Mouse (Mus musculus) c-Kit-positive CD71-negative TER-119-negative erythroid progenitor cells, embryonic 14.5 days (primary cell): ENCODE data around the gene Sema4d.

Experiments used
- DNase-seq: peaks from one replicate; pipeline ENCODE4 v3.0.0-alpha.2; 2013; ENCODE audit warnings: low read depth

The Sema4d gene

GRCm38 (mm10) chr13:51814646-51815045, 21.1 kb upstream of the Sema4d start:
- DNase-seq, result no peak

- peak; percentile 85 for DNase-seq
Observed at GRCm38 (mm10) chr13:51813621-51814615, 20.4 kb upstream of the Sema4d start.

- no peak for DNase-seq
Observed at GRCm38 (mm10) chr13:51808141-51808540, 14.6 kb upstream of the Sema4d start.

- no peak for DNase-seq
Observed at GRCm38 (mm10) chr13:51806220-51806619, 12.7 kb upstream of the Sema4d start.

- DNase-seq, result no peak
Observed at GRCm38 (mm10) chr13:51805634-51806033, 12.1 kb upstream of the Sema4d start.

- no peak for DNase-seq
Observed at GRCm38 (mm10) chr13:51800921-51801320, 7.4 kb upstream of the Sema4d start.

GRCm38 (mm10) chr13:51799735-51800522, 6.4 kb upstream of the Sema4d start:
- no peak for DNase-seq

GRCm38 (mm10) chr13:51797899-51798746, 4.6 kb upstream of the Sema4d start:
- no peak for DNase-seq

GRCm38 (mm10) chr13:51793948-51794347, 401 bp upstream of the Sema4d start:
- no peak for DNase-seq

GRCm38 (mm10) chr13:51792729-51793424, 670 bp downstream of the Sema4d start:
- DNase-seq, result no peak

GRCm38 (mm10) chr13:51792135-51792573, 1.4 kb downstream of the Sema4d start:
- no peak for DNase-seq

- no peak for DNase-seq
Observed at GRCm38 (mm10) chr13:51791604-51792003, 1.9 kb downstream of the Sema4d start.

GRCm38 (mm10) chr13:51790793-51791192, 2.8 kb downstream of the Sema4d start:
- DNase-seq, result no peak

GRCm38 (mm10) chr13:51787858-51788257, 5.7 kb downstream of the Sema4d start:
- no peak for DNase-seq

GRCm38 (mm10) chr13:51786616-51787015, 6.9 kb downstream of the Sema4d start:
- DNase-seq, result no peak

GRCm38 (mm10) chr13:51784476-51784875, 9.1 kb downstream of the Sema4d start:
- DNase-seq, result no peak

GRCm38 (mm10) chr13:51783857-51784256, 9.7 kb downstream of the Sema4d start:
- no peak for DNase-seq

- no peak for DNase-seq
Observed at GRCm38 (mm10) chr13:51780509-51781155, 12.9 kb downstream of the Sema4d start.

- DNase-seq, result no peak
Observed at GRCm38 (mm10) chr13:51778983-51779962, 14.3 kb downstream of the Sema4d start.
